Mouse (Mus musculus): ENCODE measurements at regions not wholly inside any gene's neighbourhood (a gene's known extent, or its start where the extent isn't known, plus 50 kb on each side); places are given as distances from the start of the nearest gene placed in this dataset.
A peak's percentile ranks its signal among the peaks of the same experiment; 100 is the strongest.

- ATAC-seq (ENCODE audit: insufficient read depth, low FRiP score): no peak
- Histone ChIP-seq H3K9me3 (replicated peaks; ENCODE audit: control insufficient read depth, low read length) (no peaks in the 10 kb centered on the region), H3K4me3 (replicated peaks; ENCODE audit: low read length) (no peak overlapping the region), H3K4me1 (ENCODE audit: control insufficient read depth, insufficient read depth, low read length) (no peaks in the 10 kb centered on the region), H3K9ac (ENCODE audit: low read length) (no peak overlapping the region), H3K27me3 (ENCODE audit: control insufficient read depth, insufficient read depth, low read length) (no peaks in the 10 kb centered on the region), H3K36me3 (ENCODE audit: control insufficient read depth, insufficient read depth, low read length) (no peaks in the 10 kb centered on the region), H3K4me2 (ENCODE audit: low read depth, low read length) (no peak overlapping the region), H3K27ac (ENCODE audit: low read length) (no peak overlapping the region)
- WGBS: 61% methylated on average over 7 of the region's 7 CpGs
Measured at GRCm38 (mm10) chr9:90490561-90491152, 220.1 kb upstream of the Tbc1d2b start.

DNA sequence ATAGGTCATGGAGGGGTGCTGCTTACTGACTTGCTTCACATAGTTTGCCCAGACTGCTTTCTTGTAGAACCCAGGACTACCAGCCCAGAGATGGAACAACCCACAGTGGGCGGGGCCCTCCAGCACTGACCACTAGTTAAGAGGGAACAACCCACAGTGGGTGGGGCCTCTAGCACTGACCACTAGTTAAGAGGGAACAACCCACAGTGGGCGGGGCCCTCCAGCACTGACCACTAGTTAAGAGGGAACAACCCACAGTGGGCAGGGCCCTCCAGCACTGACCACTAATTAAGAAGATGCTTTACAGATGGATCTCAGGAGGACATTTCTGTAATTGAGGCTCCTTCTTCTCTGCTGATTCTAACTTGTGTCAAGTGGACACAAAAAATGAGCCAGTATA lies 180.0 kb upstream of the Tbc1d2b start:
- peak; percentile 37; the same call in 1 of the 2 replicates for ATAC-seq (ENCODE audit: insufficient read depth, low FRiP score)
- H3K9me3 ChIP-seq (replicated peaks; ENCODE audit: control insufficient read depth, low read length): 0 out of 2 replicates have a peak, but pooled peaks cover 3% of the 10 kb centered on the region
- H3K27me3 ChIP-seq (ENCODE audit: control insufficient read depth, insufficient read depth, low read length): no peaks in the 10 kb centered on the region
- no peak overlapping the region for H3K4me3 ChIP-seq (replicated peaks; ENCODE audit: low read length)
- no peak overlapping the region for H3K9ac ChIP-seq (ENCODE audit: low read length)
- no peak overlapping the region for H3K27ac ChIP-seq (ENCODE audit: low read length)
- H3K4me2 ChIP-seq (ENCODE audit: low read depth, low read length): no peak overlapping the region
- no peaks in the 10 kb centered on the region for H3K36me3 ChIP-seq (ENCODE audit: control insufficient read depth, insufficient read depth, low read length)
- H3K4me1 ChIP-seq (ENCODE audit: control insufficient read depth, insufficient read depth, low read length): no peaks in the 10 kb centered on the region
- 90% methylated on average over 2 of the region's 2 CpGs for WGBS

DNA sequence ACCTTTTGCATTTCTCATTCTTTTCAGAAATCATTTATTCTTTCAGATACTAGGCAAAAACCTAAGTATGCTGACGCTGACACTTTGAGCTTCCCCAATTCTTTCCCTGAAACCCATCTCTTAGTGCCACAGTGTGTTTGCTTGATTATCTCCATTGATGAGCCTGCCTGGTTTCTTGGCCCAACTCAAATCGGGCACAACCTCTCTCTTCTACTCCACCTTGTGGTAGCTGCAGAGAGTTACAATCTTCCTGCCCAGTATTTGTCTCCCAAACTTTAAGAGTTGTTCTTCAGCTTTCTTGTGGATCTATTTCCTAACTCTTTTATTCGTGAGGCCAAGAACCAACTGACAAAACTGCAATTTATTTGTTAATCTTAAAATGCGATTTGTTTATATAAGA lies 176.4 kb upstream of the Tbc1d2b start:
- Histone ChIP-seq H3K27me3 (ENCODE audit: control insufficient read depth, insufficient read depth, low read length) (no peaks in the 10 kb centered on the region), H3K27ac (ENCODE audit: low read length) (no peak overlapping the region), H3K9me3 (replicated peaks; ENCODE audit: control insufficient read depth, low read length) (no peaks in the 10 kb centered on the region), H3K36me3 (ENCODE audit: control insufficient read depth, insufficient read depth, low read length) (no peaks in the 10 kb centered on the region), H3K4me2 (ENCODE audit: low read depth, low read length) (no peak overlapping the region), H3K4me1 (ENCODE audit: control insufficient read depth, insufficient read depth, low read length) (no peaks in the 10 kb centered on the region), H3K4me3 (replicated peaks; ENCODE audit: low read length) (no peak overlapping the region), H3K9ac (ENCODE audit: low read length) (no peak overlapping the region)
- 10% methylated on average over 4 of the region's 4 CpGs for WGBS
- ATAC-seq (ENCODE audit: insufficient read depth, low FRiP score): no peak

DNA sequence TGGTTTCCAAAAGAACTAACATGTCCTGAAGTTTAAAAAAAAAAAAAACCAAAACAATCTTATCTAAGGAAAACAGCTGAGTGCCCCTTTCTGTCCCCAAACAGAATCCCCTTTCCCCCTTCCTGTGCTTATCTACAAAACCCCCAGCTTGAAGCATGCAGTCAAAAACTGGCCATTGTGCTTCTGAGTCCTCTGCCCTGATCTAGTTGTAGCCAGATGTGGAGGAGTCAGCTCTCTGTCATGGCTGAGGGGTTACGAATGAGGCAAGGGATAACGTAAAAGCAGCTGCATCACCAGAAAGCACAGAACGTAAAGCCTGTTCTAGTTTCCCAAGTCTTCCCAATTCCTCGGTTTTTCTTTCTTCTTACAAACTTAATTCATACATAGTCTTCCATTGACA lies 164.3 kb upstream of the Tbc1d2b start:
- no peaks in the 10 kb centered on the region for H3K27me3 ChIP-seq (ENCODE audit: control insufficient read depth, insufficient read depth, low read length)
- H3K9me3 ChIP-seq (replicated peaks; ENCODE audit: control insufficient read depth, low read length): no peaks in the 10 kb centered on the region
- H3K27ac ChIP-seq (ENCODE audit: low read length): no peak overlapping the region
- ATAC-seq (ENCODE audit: insufficient read depth, low FRiP score): no peak
- H3K4me1 ChIP-seq (ENCODE audit: control insufficient read depth, insufficient read depth, low read length): no peaks in the 10 kb centered on the region
- no peak overlapping the region for H3K9ac ChIP-seq (ENCODE audit: low read length)
- H3K4me2 ChIP-seq (ENCODE audit: low read depth, low read length): no peak overlapping the region
- no peaks in the 10 kb centered on the region for H3K36me3 ChIP-seq (ENCODE audit: control insufficient read depth, insufficient read depth, low read length)
- H3K4me3 ChIP-seq (replicated peaks; ENCODE audit: low read length): no peak overlapping the region
- WGBS: 67% methylated on average over 4 of the region's 4 CpGs

DNA sequence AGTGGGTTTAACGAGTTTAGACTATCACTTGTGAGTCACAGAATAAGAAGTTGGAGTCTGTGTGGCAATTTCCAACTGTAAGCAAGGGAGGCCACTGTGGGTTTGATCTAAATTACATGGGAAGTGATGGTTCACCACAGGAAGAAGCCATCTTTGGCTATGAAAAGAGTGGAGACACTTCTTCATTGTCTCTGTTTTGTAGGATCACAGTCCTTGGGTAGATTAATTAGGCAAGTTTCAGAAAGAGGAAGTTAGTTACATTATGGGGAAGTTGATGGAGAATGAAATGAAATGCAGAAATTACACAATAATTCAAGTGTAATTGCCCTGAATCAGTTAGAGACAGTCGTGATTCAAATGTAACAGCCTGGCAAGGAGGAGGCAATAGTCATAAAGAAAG lies 160.3 kb upstream of the Tbc1d2b start:
- Histone ChIP-seq H3K9me3 (replicated peaks; ENCODE audit: control insufficient read depth, low read length) (no peaks in the 10 kb centered on the region), H3K27ac (ENCODE audit: low read length) (no peak overlapping the region), H3K4me1 (ENCODE audit: control insufficient read depth, insufficient read depth, low read length) (no peaks in the 10 kb centered on the region), H3K36me3 (ENCODE audit: control insufficient read depth, insufficient read depth, low read length) (no peaks in the 10 kb centered on the region), H3K4me3 (replicated peaks; ENCODE audit: low read length) (no peak overlapping the region), H3K4me2 (ENCODE audit: low read depth, low read length) (no peak overlapping the region), H3K27me3 (ENCODE audit: control insufficient read depth, insufficient read depth, low read length) (no peaks in the 10 kb centered on the region), H3K9ac (ENCODE audit: low read length) (no peak overlapping the region)
- 62% methylated on average over 2 of the region's 2 CpGs for WGBS
- ATAC-seq (ENCODE audit: insufficient read depth, low FRiP score): no peak

GRCm38 (mm10) chr9:90421662-90422061 lies 151.1 kb upstream of the Tbc1d2b start:
- Histone ChIP-seq H3K4me3 (replicated peaks; ENCODE audit: low read length) (no peak overlapping the region), H3K4me2 (ENCODE audit: low read depth, low read length) (no peak overlapping the region), H3K27ac (ENCODE audit: low read length) (no peak overlapping the region), H3K9me3 (replicated peaks; ENCODE audit: control insufficient read depth, low read length) (no peaks in the 10 kb centered on the region), H3K27me3 (ENCODE audit: control insufficient read depth, insufficient read depth, low read length) (no peaks in the 10 kb centered on the region), H3K36me3 (ENCODE audit: control insufficient read depth, insufficient read depth, low read length) (no peaks in the 10 kb centered on the region), H3K9ac (ENCODE audit: low read length) (no peak overlapping the region), H3K4me1 (ENCODE audit: control insufficient read depth, insufficient read depth, low read length) (no peaks in the 10 kb centered on the region)
- WGBS: 89% methylated on average over 6 of the region's 6 CpGs
- no peak for ATAC-seq (ENCODE audit: insufficient read depth, low FRiP score)

GRCm38 (mm10) chr9:90419762-90420541 lies 149.3 kb upstream of the Tbc1d2b start:
- Histone ChIP-seq H3K4me2 (ENCODE audit: low read depth, low read length) (no peak overlapping the region), H3K4me3 (replicated peaks; ENCODE audit: low read length) (no peak overlapping the region), H3K9ac (ENCODE audit: low read length) (no peak overlapping the region), H3K9me3 (replicated peaks; ENCODE audit: control insufficient read depth, low read length) (no peaks in the 10 kb centered on the region), H3K36me3 (ENCODE audit: control insufficient read depth, insufficient read depth, low read length) (no peaks in the 10 kb centered on the region), H3K27me3 (ENCODE audit: control insufficient read depth, insufficient read depth, low read length) (no peaks in the 10 kb centered on the region), H3K4me1 (ENCODE audit: control insufficient read depth, insufficient read depth, low read length) (no peaks in the 10 kb centered on the region), H3K27ac (ENCODE audit: low read length) (no peak overlapping the region)
- WGBS: 87% methylated on average over 7 of the region's 7 CpGs
- no peak for ATAC-seq (ENCODE audit: insufficient read depth, low FRiP score)

- Histone ChIP-seq H3K9ac (ENCODE audit: low read length) (no peak overlapping the region), H3K4me2 (ENCODE audit: low read depth, low read length) (no peak overlapping the region), H3K27me3 (ENCODE audit: control insufficient read depth, insufficient read depth, low read length) (no peaks in the 10 kb centered on the region), H3K36me3 (ENCODE audit: control insufficient read depth, insufficient read depth, low read length) (no peaks in the 10 kb centered on the region), H3K27ac (ENCODE audit: low read length) (no peak overlapping the region), H3K9me3 (replicated peaks; ENCODE audit: control insufficient read depth, low read length) (no peaks in the 10 kb centered on the region), H3K4me1 (ENCODE audit: control insufficient read depth, insufficient read depth, low read length) (no peaks in the 10 kb centered on the region), H3K4me3 (replicated peaks; ENCODE audit: low read length) (no peak overlapping the region)
- 59% methylated on average over 2 of the region's 2 CpGs for WGBS
- no peak for ATAC-seq (ENCODE audit: insufficient read depth, low FRiP score)
Measured at GRCm38 (mm10) chr9:90408789-90409188, 138.2 kb upstream of the Tbc1d2b start.

- H3K4me2 ChIP-seq (ENCODE audit: low read depth, low read length): no peak overlapping the region
Measured at GRCm38 (mm10) chr9:90407573-90407972, 137.0 kb upstream of the Tbc1d2b start.

More at GRCm38 (mm10) chr9:90407573-90407972, 137.0 kb upstream of the Tbc1d2b start:
- Histone ChIP-seq H3K9ac (ENCODE audit: low read length) (no peak overlapping the region), H3K9me3 (replicated peaks; ENCODE audit: control insufficient read depth, low read length) (no peaks in the 10 kb centered on the region), H3K4me1 (ENCODE audit: control insufficient read depth, insufficient read depth, low read length) (no peaks in the 10 kb centered on the region), H3K4me3 (replicated peaks; ENCODE audit: low read length) (no peak overlapping the region), H3K27me3 (ENCODE audit: control insufficient read depth, insufficient read depth, low read length) (no peaks in the 10 kb centered on the region), H3K27ac (ENCODE audit: low read length) (no peak overlapping the region), H3K36me3 (ENCODE audit: control insufficient read depth, insufficient read depth, low read length) (no peaks in the 10 kb centered on the region)
- 67% methylated on average over 1 of the region's 1 CpGs for WGBS
- ATAC-seq (ENCODE audit: insufficient read depth, low FRiP score): no peak
